Mouse (Mus musculus): ENCODE results near the gene Phf19.

Phf19 gene

DNA sequence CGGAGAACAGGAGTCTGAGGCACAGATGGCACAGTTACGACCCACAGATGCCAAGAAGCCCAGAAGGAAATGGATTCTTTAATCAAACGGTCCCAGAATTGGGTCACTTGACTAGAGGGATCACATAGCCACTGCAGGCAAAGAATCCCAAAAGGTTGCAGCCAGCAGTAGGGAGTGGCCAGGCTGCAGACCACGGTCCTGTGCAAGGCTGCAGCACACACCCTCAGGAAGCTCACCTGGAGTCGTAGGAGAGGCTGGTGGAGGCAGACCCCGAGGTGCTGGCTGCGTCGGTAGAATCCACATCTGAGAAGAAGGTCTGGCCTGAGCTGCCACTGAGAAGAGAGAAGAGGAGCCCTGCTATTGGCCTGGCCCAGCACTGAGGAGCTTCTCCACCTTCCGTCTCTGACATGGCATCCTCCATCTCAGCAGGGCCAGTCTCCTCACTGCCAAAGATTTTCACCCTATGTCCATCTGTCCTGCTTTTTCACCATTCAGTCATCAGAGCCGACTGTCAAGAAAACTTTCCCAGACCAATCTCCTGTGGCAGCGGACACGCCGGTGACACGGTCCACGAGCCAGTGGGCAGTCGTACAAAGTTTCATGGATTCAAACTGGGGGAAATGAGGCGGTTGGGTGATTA, 16.9 kb downstream of the Phf19 start:
- peak; percentile 62 to 68 for DNase-seq

DNA sequence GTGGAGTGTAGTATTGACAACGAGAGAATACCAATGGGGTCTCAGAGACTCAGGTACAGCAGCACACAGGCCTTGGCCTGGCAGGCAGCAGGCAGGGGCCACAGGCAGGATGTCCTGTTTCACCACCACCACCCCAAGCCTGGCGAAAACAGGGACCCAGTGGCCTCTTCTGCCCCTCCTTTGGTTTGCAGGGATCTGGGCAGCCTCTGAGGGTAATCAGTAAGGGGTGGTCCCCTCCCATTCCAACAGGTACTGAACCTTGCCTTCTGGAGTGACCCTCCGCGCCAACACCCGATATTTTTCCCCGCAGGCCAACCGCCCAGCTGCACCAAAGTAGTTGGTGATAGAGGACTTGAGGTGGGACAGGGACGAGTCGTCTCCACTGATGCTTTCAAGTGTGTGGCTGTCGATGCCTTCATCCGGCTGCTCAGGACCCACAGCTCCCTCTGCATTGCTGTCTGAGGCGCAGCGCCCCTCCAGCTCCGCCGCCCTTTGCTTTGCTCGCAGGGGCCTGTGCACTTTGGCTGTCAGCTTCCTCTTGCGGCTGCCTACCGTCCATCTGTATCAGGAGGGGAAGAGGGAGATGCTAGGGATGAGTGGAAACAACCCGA, 18.2 kb downstream of the Phf19 start:
- DNase-seq = peak; percentile 13 to 24

DNA sequence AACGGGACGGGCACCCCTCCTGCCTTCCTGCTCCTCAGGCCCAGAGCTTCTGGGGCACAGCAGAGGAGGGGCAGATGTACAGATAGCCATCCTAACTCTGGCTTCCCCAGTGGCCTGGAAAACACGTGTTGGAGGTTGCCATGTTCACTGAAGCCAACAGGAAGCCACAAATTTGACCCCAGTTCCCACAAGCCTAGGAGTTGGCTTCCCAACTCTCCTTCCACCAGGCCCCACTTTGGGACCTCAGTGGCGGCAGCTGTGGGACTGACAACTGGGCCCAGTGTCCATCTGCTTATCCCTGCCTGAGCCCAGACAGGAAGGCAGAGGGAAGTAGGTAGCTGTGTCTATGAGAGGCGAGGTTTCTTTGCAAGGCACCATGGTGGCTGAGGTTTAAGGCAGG, 19.9 kb downstream of the Phf19 start:
- DNase-seq = no peak

DNA sequence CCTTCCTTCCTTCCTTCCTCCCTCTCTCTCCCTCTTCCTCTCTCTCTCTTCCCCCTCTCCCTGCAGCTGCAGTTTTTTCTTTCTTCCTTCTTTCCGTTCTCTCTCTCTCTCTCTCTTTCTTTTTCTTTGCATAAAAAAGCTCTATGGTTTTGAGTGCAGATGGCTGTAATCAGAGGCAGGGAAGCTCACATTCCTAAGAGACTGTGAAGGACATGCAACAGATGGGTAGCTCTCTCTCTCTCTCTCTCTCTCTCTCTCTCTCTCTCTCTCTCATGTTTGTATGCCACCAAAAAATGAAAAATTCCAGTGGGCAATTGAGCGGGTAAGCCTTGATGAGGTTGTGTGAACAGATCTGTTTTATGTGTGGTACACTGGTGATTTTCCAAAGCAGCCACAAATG, 29.6 kb downstream of the Phf19 start:
- DNase-seq = no peak

DNA sequence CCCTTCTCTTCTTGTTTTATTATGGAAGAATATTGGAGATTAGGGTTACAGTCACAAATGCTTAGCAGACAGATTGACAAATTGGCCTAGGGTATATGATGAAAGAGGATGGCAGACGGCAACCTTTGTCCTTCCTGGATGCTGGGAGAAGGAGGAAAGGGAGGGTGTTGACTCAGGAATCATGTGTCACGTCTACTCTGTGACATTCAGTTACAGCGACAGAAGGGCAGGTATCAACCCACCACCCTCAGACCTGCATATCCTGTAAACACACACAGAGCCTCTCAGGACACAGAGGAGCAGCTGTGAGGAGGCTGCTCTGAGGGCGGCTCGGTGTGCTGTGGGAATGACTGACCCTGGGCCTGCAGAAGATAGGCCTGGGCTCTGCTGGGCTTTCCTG, 30.6 kb downstream of the Phf19 start:
- no peak for DNase-seq

DNA sequence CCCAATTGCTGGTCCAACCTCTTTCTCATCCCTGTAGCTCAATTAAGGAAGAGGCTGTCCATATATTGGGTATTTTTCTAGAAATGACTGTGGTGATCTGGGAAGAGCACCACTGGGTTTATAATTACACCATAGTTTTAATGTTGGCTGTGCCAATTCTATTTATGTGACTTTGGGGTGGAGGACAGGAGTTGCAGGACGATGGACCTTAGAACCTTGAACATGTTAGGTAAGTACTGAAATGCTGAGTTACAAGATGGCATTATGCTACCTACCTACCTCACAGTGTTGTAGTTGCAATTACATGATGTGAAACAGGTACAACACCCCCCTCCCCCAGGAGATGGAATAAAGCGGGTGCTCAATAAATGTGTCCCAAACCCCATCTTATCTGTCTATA, 31.1 kb downstream of the Phf19 start:
- DNase-seq = no peak

DNA sequence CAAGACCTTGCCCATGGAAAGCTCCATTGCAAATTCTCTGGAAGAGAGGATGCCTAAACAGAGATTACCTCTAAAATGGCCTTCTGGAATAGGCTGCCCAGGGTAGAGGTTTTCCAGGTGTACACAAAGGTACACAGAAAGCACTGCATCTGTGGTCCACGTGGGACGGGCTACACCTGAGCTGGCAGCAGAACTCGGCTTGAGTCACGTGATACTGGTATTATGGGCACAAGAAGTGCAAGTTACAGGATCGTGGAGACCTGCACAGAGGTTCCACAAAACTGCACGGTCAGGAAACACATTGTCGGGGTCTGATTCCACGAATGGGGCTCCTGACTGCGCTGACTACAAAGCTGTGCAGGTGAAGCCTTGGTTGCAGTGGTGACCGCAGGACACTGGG, 33.8 kb downstream of the Phf19 start:
- no peak for DNase-seq

DNA sequence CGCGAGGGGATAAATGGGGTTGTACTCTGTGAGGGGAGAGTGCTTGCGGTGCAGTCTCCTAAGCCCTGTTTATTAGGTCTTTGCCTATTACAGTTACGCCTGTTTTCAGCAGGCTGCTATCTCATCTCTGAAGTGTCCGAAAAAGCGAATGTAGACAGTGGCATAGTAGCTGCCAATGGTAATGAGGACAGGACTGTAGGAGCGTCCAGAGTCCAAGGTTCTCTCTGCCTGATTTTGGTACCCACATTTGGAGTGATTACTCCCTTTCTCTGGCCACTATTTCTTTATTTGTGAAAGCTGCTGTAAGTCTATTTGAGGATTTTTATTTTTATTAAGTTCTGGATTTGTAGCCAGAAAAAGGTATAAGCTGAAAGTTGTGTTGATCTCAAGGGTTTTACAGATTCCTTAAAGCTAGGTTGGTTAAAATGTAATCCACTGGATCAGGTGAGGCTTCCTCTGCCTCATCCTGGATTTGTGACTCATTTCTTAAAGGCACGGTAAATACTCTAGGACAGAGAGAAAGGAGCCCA, 38.9 kb downstream of the Phf19 start, which contains the start of gene Psmd5:
Psmd5 (minus strand) TSS at position 153 of the 530 bp plus-strand sequence.
- no peak for DNase-seq

DNA sequence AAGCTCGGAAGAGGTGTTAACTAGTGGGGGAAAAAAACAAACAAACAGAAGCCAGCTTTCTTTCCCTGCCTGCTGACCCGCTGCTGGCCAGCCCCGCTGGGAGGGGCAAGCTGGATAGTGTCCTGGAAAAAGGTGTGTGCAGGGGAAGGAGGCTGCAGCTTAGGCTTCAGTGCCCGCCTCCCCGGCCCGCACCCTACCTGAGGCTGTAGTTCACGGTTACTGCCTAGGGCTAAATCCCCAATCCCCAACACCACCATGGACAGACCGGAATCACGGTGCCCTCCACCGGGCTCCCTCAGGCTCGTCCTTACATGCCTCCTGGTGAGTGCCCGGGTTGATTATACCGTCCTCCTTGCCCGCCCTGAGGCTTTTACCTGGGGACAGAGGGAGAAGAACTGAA, 39.6 kb downstream of the Phf19 start, which contains the start of gene Cutal:
Cutal (plus strand) TSS at position 126 of the 400 bp plus-strand sequence.
- no peak for DNase-seq

DNA sequence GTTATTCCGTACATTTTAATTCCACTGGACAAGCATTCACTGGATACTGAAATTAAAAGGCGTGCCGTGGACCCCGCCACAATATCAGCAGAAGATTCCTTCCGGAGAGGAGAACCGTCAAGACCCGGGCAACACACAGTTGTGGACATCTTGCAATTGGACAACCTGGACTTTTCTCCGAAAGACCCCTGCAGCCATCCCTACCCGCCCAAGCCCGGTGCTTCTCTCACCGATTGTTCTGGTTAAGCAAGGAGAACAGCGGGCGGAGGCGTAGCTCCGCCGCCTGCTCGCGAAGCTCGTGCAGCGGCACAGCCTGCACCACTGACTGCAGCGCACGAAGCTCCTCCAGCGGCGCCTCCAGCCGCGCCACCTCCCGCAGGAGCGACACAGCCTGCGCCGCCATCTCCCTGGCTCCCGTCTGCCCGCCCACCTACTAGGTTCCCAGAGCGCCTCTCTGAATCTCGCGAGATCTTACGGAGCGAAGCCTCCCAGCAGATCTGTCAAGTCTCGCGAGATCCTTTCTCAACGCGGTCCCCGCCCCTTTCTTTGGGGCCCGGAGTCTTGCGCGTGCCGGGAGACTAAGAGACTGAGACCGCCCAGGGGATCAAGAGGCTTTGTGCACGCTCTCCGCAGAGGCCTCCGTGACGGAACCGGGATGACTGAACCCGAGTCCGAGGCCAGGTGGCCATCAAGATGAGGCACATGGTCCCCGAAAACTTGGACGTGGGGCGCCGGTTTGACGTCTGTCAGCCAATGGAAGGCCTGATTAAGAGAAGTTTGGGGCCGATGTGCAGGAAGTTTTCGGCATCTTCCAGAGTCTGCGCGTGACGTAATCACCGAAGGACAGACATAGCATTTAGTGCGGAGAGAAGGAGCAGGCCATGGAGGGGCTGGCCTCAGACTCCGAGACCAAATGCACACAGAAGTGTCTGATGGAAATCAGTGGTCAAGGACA, 43.0 kb downstream of the Phf19 start:
- DNase-seq = peak; percentile 91 to 92

DNA sequence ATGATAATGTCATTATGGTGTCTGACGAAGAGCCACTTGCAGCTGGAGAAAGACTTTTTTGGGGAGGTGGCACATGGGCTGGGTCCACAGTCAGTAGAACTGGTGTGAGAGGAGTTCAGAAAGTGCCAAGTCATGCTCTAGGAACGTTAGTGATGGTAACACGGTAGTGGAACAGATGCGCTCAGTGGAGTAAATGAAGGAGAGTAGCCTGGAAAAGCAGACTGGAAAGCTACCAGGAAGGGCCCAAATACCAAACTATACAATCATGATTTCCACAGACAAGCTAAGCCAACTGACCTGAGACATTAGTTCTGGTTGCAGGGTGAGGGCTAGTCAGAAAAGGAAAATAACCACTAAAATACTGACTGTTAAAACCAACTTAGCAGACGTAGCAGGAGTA, 44.1 kb downstream of the Phf19 start:
- no peak for DNase-seq

DNA sequence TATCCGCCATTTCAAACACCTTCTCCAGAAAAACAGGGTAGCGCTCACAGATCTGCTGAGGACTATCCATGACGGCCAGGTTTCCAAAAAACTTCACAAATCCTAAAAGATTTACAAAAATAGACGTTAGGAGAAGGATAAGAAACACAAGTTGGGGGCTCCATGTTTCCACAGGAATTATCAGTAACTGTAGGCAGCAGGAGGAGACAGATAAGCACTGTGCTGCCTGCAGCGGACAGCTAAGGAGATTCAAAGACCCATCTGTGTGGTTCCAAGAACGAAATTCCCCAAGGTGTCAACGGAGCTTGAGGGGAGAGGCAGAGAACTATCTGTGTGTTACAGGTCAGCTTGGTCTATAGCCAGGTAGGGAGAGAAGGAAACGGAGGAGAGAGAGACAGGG, 56.1 kb downstream of the Phf19 start:
- DNase-seq = no peak

DNA sequence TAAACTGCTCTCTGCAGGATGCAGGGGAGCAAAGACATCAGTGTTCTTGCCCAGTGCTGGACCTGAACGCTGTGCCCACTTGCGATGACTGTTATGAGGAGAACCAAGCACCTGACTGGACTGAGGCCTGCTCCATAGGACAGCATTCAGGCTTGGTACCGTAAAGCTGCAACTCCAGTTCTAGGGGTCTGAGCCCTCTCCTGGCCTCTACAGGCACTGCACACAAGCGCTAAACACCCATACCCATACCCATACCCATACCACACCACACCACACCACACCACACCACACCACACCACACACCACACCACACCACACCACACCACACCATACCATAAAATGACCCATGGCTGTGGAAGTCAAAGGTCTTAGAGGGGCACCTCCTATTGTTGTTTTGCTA, 58.6 kb downstream of the Phf19 start:
- DNase-seq = no peak

DNA sequence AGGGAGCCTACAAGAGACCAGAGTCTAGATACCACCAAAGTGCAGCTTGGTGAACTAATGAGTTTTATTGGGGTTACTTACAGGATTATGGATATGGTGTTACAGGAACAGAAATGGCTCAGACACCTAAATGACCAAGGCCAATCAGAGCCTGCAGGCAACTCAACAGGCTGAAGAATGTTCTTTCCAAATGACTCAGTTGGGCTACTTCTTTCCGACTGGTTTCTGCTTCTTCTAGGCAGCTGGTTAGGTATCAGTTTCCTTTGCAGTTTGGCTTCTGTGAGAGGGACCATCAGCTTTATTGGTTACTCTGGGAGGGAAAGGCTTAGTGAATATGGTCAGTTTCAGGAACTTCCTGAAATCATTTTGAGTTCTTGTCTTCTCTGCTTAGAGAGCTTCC, 66.1 kb downstream of the Phf19 start:
- DNase-seq = no peak
